Mouse (Mus musculus): ENCODE measurements around the gene Pgs1. TPM values are rescaled to one million over a fixed set of nuclear protein-coding genes. Genes with fewer than 3 reads are reported as not detected.
A peak's percentile ranks its signal among the peaks of the same experiment; 100 is the strongest.

Pgs1 gene
- polyA plus RNA-seq, 1 experiment from 2014 or later, result 42.2 TPM

- no peaks in the 10 kb centered on the region for H3K36me3 ChIP-seq
- under 1% methylated on average over 32 of the region's 32 CpGs for WGBS
- H3K9me3 ChIP-seq, result no peaks in the 10 kb centered on the region
- no peaks in the 10 kb centered on the region for H3K27me3 ChIP-seq
- peak overlapping the region; percentile 90 for H3K27ac ChIP-seq
- peak overlapping the region; percentile 79 for H3K9ac ChIP-seq
- peak overlapping the region; percentile 70 for H3K4me2 ChIP-seq
- ATAC-seq (ENCODE audit: borderline replicate concordance, extremely low read depth, low FRiP score, low TSS enrichment), result peak; percentile 65
- peak overlapping the region; percentile 81 for H3K4me3 ChIP-seq
- peaks cover 28% of the 10 kb centered on the region for H3K4me1 ChIP-seq
Observed at GRCm38 (mm10) chr11:117987032-117987451, 950 bp downstream of the Pgs1 start.

- Histone ChIP-seq H3K4me3 (peak overlapping the region; percentile 81), H3K9me3 (no peaks in the 10 kb centered on the region), H3K27ac (peak overlapping the region; percentile 90), H3K4me2 (peak overlapping the region; percentile 70), H3K27me3 (no peaks in the 10 kb centered on the region), H3K36me3 (no peaks in the 10 kb centered on the region), H3K4me1 (peaks cover 37% of the 10 kb centered on the region), H3K9ac (peak overlapping the region; percentile 79)
- WGBS, result 62% methylated on average over 4 of the region's 4 CpGs
- ATAC-seq (ENCODE audit: borderline replicate concordance, extremely low read depth, low FRiP score, low TSS enrichment), result no peak
Observed at GRCm38 (mm10) chr11:117987968-117988367, 1.9 kb downstream of the Pgs1 start.

- Histone ChIP-seq H3K4me1 (peaks cover 50% of the 10 kb centered on the region), H3K4me2 (no peak overlapping the region), H3K36me3 (no peaks in the 10 kb centered on the region), H3K9ac (no peak overlapping the region), H3K27ac (no peak overlapping the region), H3K27me3 (no peaks in the 10 kb centered on the region), H3K4me3 (no peak overlapping the region), H3K9me3 (no peaks in the 10 kb centered on the region)
- ATAC-seq (ENCODE audit: borderline replicate concordance, extremely low read depth, low FRiP score, low TSS enrichment), result no peak
- WGBS, result 90% methylated on average over 4 of the region's 4 CpGs
Observed at GRCm38 (mm10) chr11:117989241-117989640, 3.1 kb downstream of the Pgs1 start.

GRCm38 (mm10) chr11:117989926-117990325, 3.8 kb downstream of the Pgs1 start:
- WGBS, result 46% methylated on average over 10 of the region's 10 CpGs
- Histone ChIP-seq H3K27ac (no peak overlapping the region), H3K27me3 (no peaks in the 10 kb centered on the region), H3K4me2 (no peak overlapping the region), H3K9ac (no peak overlapping the region), H3K4me3 (no peak overlapping the region), H3K4me1 (peaks cover 57% of the 10 kb centered on the region), H3K9me3 (no peaks in the 10 kb centered on the region), H3K36me3 (no peaks in the 10 kb centered on the region)
- no peak for ATAC-seq (ENCODE audit: borderline replicate concordance, extremely low read depth, low FRiP score, low TSS enrichment)

- H3K36me3 ChIP-seq, result no peaks in the 10 kb centered on the region
- peaks cover 58% of the 10 kb centered on the region for H3K4me1 ChIP-seq
- no peaks in the 10 kb centered on the region for H3K27me3 ChIP-seq
- H3K27ac ChIP-seq, result 0 out of 2 replicates have a peak overlapping the region, but pooled peaks have one; percentile 1
- H3K4me3 ChIP-seq, result no peak overlapping the region
- H3K9me3 ChIP-seq, result no peaks in the 10 kb centered on the region
- H3K4me2 ChIP-seq, result no peak overlapping the region
- ATAC-seq (ENCODE audit: borderline replicate concordance, extremely low read depth, low FRiP score, low TSS enrichment), result no peak
- 49% methylated on average over 9 of the region's 9 CpGs for WGBS
- H3K9ac ChIP-seq, result no peak overlapping the region
Observed at GRCm38 (mm10) chr11:117991502-117992470, 5.7 kb downstream of the Pgs1 start.

GRCm38 (mm10) chr11:117993190-117994175, 7.4 kb downstream of the Pgs1 start:
- H3K9ac ChIP-seq, result peak overlapping the region; percentile 31
- H3K4me1 ChIP-seq, result peaks cover 51% of the 10 kb centered on the region

GRCm38 (mm10) chr11:117994250-117995057, 8.4 kb downstream of the Pgs1 start:
- H3K27ac ChIP-seq, result peak overlapping the region; percentile 63
- H3K4me1 ChIP-seq, result peaks cover 51% of the 10 kb centered on the region
- no peaks in the 10 kb centered on the region for H3K27me3 ChIP-seq
- H3K9me3 ChIP-seq, result no peaks in the 10 kb centered on the region
- ATAC-seq (ENCODE audit: borderline replicate concordance, extremely low read depth, low FRiP score, low TSS enrichment), result peak; percentile 28
- 37% methylated on average over 9 of the region's 9 CpGs for WGBS
- peak overlapping the region; percentile 31 for H3K9ac ChIP-seq
- H3K4me3 ChIP-seq, result no peak overlapping the region
- no peaks in the 10 kb centered on the region for H3K36me3 ChIP-seq
- H3K4me2 ChIP-seq, result peak overlapping the region; percentile 19; the same call in 1 of the 2 replicates

More at GRCm38 (mm10) chr11:117993190-117994175, 7.4 kb downstream of the Pgs1 start:
- no peak overlapping the region for H3K4me3 ChIP-seq
- 64% methylated on average over 14 of the region's 14 CpGs for WGBS
- no peaks in the 10 kb centered on the region for H3K9me3 ChIP-seq
- H3K27ac ChIP-seq, result peak overlapping the region; percentile 63; the same call in 1 of the 2 replicates
- H3K27me3 ChIP-seq, result no peaks in the 10 kb centered on the region
- no peak for ATAC-seq (ENCODE audit: borderline replicate concordance, extremely low read depth, low FRiP score, low TSS enrichment)
- H3K4me2 ChIP-seq, result peak overlapping the region; percentile 19; the same call in 1 of the 2 replicates
- H3K36me3 ChIP-seq, result no peaks in the 10 kb centered on the region

GRCm38 (mm10) chr11:117995255-117995654, 9.2 kb downstream of the Pgs1 start:
- no peaks in the 10 kb centered on the region for H3K36me3 ChIP-seq
- ATAC-seq (ENCODE audit: borderline replicate concordance, extremely low read depth, low FRiP score, low TSS enrichment), result no peak
- WGBS, result 75% methylated on average over 2 of the region's 2 CpGs
- no peak overlapping the region for H3K9ac ChIP-seq
- H3K27me3 ChIP-seq, result no peaks in the 10 kb centered on the region
- no peak overlapping the region for H3K27ac ChIP-seq
- H3K9me3 ChIP-seq, result no peaks in the 10 kb centered on the region
- no peak overlapping the region for H3K4me3 ChIP-seq
- H3K4me2 ChIP-seq, result no peak overlapping the region
- H3K4me1 ChIP-seq, result peaks cover 51% of the 10 kb centered on the region

- WGBS, result 62% methylated on average over 3 of the region's 3 CpGs
- Histone ChIP-seq H3K9ac (no peak overlapping the region), H3K4me1 (peaks cover 51% of the 10 kb centered on the region)
Observed at GRCm38 (mm10) chr11:117995661-117996060, 9.6 kb downstream of the Pgs1 start.

GRCm38 (mm10) chr11:117996066-117996465, 10.0 kb downstream of the Pgs1 start:
- no peak for ATAC-seq (ENCODE audit: borderline replicate concordance, extremely low read depth, low FRiP score, low TSS enrichment)
- H3K27me3 ChIP-seq, result no peaks in the 10 kb centered on the region
- H3K4me1 ChIP-seq, result peaks cover 49% of the 10 kb centered on the region
- H3K4me2 ChIP-seq, result no peak overlapping the region
- no peak overlapping the region for H3K27ac ChIP-seq
- H3K9ac ChIP-seq, result no peak overlapping the region
- peaks cover 8% of the 10 kb centered on the region for H3K36me3 ChIP-seq
- H3K4me3 ChIP-seq, result no peak overlapping the region
- WGBS, result 47% methylated on average over 3 of the region's 3 CpGs
- H3K9me3 ChIP-seq, result no peaks in the 10 kb centered on the region

More at GRCm38 (mm10) chr11:117995661-117996060, 9.6 kb downstream of the Pgs1 start:
- H3K4me3 ChIP-seq, result no peak overlapping the region
- no peak for ATAC-seq (ENCODE audit: borderline replicate concordance, extremely low read depth, low FRiP score, low TSS enrichment)
- no peaks in the 10 kb centered on the region for H3K27me3 ChIP-seq
- no peaks in the 10 kb centered on the region for H3K9me3 ChIP-seq
- H3K27ac ChIP-seq, result no peak overlapping the region
- H3K36me3 ChIP-seq, result peaks cover 4% of the 10 kb centered on the region; the same call in 1 of the 2 replicates
- no peak overlapping the region for H3K4me2 ChIP-seq

- H3K9me3 ChIP-seq, result no peaks in the 10 kb centered on the region
- H3K4me1 ChIP-seq, result peaks cover 39% of the 10 kb centered on the region
- H3K9ac ChIP-seq, result no peak overlapping the region
- no peak overlapping the region for H3K4me3 ChIP-seq
- no peak overlapping the region for H3K27ac ChIP-seq
- ATAC-seq (ENCODE audit: borderline replicate concordance, extremely low read depth, low FRiP score, low TSS enrichment), result no peak
- 94% methylated on average over 2 of the region's 2 CpGs for WGBS
- no peaks in the 10 kb centered on the region for H3K27me3 ChIP-seq
- no peak overlapping the region for H3K4me2 ChIP-seq
- peaks cover 18% of the 10 kb centered on the region for H3K36me3 ChIP-seq
Observed at GRCm38 (mm10) chr11:117997085-117997484, 11.0 kb downstream of the Pgs1 start.
